Mouse (Mus musculus) embryonic fibroblast, embryonic 13.5 days (primary cell): ENCODE data around the gene Arf4.

ENCODE experiments used
- CTCF ChIP-seq: IDR thresholded peaks from 2 replicates; pipeline ENCODE4 v1.5.1; 2011; ENCODE audit warnings: mild to moderate bottlenecking, control low read depth, low read length, moderate library complexity, borderline replicate concordance; ENCODE audit not compliant: insufficient read depth
- POLR2A ChIP-seq: IDR thresholded peaks from 2 replicates; pipeline ENCODE4 v1.6.1; 2011; ENCODE audit warnings: low read depth, mild to moderate bottlenecking, control low read depth, low read length, moderate library complexity

GRCm38 (mm10) chr14:26651901-26652300 is 14.0 kb downstream of the Arf4 start:
- TF ChIP-seq CTCF (no peak), POLR2A (no peak)
